Mouse (Mus musculus): ENCODE data around the gene Ckap5. TPM values are rescaled to one million over a fixed set of nuclear protein-coding genes. Genes with fewer than 3 reads are reported as not detected.

The Ckap5 gene
- polyA plus RNA-seq, 1 experiment from 2014 or later, result 127 TPM

GRCm38 (mm10) chr2:91666386-91666910, 139.9 kb downstream of the Ckap5 start:
- no peak for ATAC-seq (ENCODE audit: low FRiP score, low read depth)
- no peak overlapping the region for H3K27ac ChIP-seq
- 93% methylated on average over 6 of the region's 6 CpGs for WGBS

GRCm38 (mm10) chr2:91667747-91668146, 141.2 kb downstream of the Ckap5 start:
- 86% methylated on average over 2 of the region's 2 CpGs for WGBS
- no peak overlapping the region for H3K9ac ChIP-seq

More at GRCm38 (mm10) chr2:91666386-91666910, 139.9 kb downstream of the Ckap5 start:
- Histone ChIP-seq H3K9ac (no peak overlapping the region), H3K4me3 (no peak overlapping the region), H3K9me3 (no peaks in the 10 kb centered on the region), H3K27me3 (replicated peaks) (no peaks in the 10 kb centered on the region), H3K36me3 (peaks cover 88% of the 10 kb centered on the region), H3K4me2 (replicated peaks) (no peak overlapping the region), H3K4me1 (no peaks in the 10 kb centered on the region)

GRCm38 (mm10) chr2:91669326-91669725, 142.8 kb downstream of the Ckap5 start:
- no peak overlapping the region for H3K9ac ChIP-seq
- H3K36me3 ChIP-seq, result peaks cover 78% of the 10 kb centered on the region
- no peaks in the 10 kb centered on the region for H3K4me1 ChIP-seq
- H3K27me3 ChIP-seq (replicated peaks), result no peaks in the 10 kb centered on the region
- no peak overlapping the region for H3K4me3 ChIP-seq
- H3K27ac ChIP-seq, result no peak overlapping the region
- no peak overlapping the region for H3K4me2 ChIP-seq (replicated peaks)
- ATAC-seq (ENCODE audit: low FRiP score, low read depth), result no peak
- WGBS, result 91% methylated on average over 8 of the region's 8 CpGs
- H3K9me3 ChIP-seq, result no peaks in the 10 kb centered on the region

More at GRCm38 (mm10) chr2:91667747-91668146, 141.2 kb downstream of the Ckap5 start:
- no peak overlapping the region for H3K27ac ChIP-seq
- no peaks in the 10 kb centered on the region for H3K27me3 ChIP-seq (replicated peaks)
- H3K4me2 ChIP-seq (replicated peaks), result no peak overlapping the region
- H3K9me3 ChIP-seq, result no peaks in the 10 kb centered on the region
- H3K36me3 ChIP-seq, result peaks cover 82% of the 10 kb centered on the region
- H3K4me3 ChIP-seq, result no peak overlapping the region
- H3K4me1 ChIP-seq, result no peaks in the 10 kb centered on the region
- no peak for ATAC-seq (ENCODE audit: low FRiP score, low read depth)

GRCm38 (mm10) chr2:91670038-91670437, 143.5 kb downstream of the Ckap5 start:
- WGBS, result 90% methylated on average over 6 of the region's 6 CpGs
- H3K9ac ChIP-seq, result no peak overlapping the region
- no peak overlapping the region for H3K27ac ChIP-seq
- no peaks in the 10 kb centered on the region for H3K27me3 ChIP-seq (replicated peaks)
- H3K4me2 ChIP-seq (replicated peaks), result no peak overlapping the region
- H3K4me3 ChIP-seq, result no peak overlapping the region
- no peak for ATAC-seq (ENCODE audit: low FRiP score, low read depth)
- no peaks in the 10 kb centered on the region for H3K9me3 ChIP-seq
- no peaks in the 10 kb centered on the region for H3K4me1 ChIP-seq
- H3K36me3 ChIP-seq, result peaks cover 79% of the 10 kb centered on the region

Other genes starting within 250 kb of the Ckap5 start
- gene 1110051M20Rik, start 82.1 kb upstream of the Ckap5 start, polyA plus RNA-seq (2016; fragmentation: Nextera tagmentation; extraction: Ambion mirVana), result 106 and 112 TPM in 2 replicates
- gene Lrp4, start 69.3 kb upstream of the Ckap5 start, polyA plus RNA-seq (2016; fragmentation: Nextera tagmentation; extraction: Ambion mirVana), result 5.3 and 5.4 TPM in 2 replicates
- gene F2, start 109.7 kb downstream of the Ckap5 start, polyA plus RNA-seq (2016; fragmentation: Nextera tagmentation; extraction: Ambion mirVana), result 0.15 and 0.18 TPM in 2 replicates
- 11.5 and 14.3 TPM in 2 replicates for gene Zfp408, start 123.0 kb downstream of the Ckap5 start, polyA plus RNA-seq (2016; fragmentation: Nextera tagmentation; extraction: Ambion mirVana)
- gene Arhgap1, start 123.1 kb downstream of the Ckap5 start, polyA plus RNA-seq (2016; fragmentation: Nextera tagmentation; extraction: Ambion mirVana), result 85.8 and 91.8 TPM in 2 replicates
- gene Atg13, start 183.8 kb downstream of the Ckap5 start, polyA plus RNA-seq (2016; fragmentation: Nextera tagmentation; extraction: Ambion mirVana), result 33.5 and 36.6 TPM in 2 replicates
- 22.3 and 24.7 TPM in 2 replicates for gene Harbi1, start 184.1 kb downstream of the Ckap5 start, polyA plus RNA-seq (2016; fragmentation: Nextera tagmentation; extraction: Ambion mirVana)
- gene Ambra1, start 203.4 kb downstream of the Ckap5 start, polyA plus RNA-seq (2016; fragmentation: Nextera tagmentation; extraction: Ambion mirVana), result 23.0 and 23.9 TPM in 2 replicates

Data from neural tube, embryonic 12.5 days (tissue).